32 mouse cellular contexts compared by ENCODE assay signal in genomic region chr19:9039266-9039665, GRCm38 (mm10). TPM values are rescaled to one million over a fixed set of nuclear protein-coding genes. Genes with fewer than 3 reads are reported as not detected.
DNase-seq lines count a peak whose midpoint lies in the region; ATAC-seq and TF ChIP-seq lines count a peak whose summit lies in the region.
"Had no signal": no experiment of that assay in that cellular context is flagged by ENCODE, and none has a peak within 500 bp of the region (broad histone marks: within the 10 kb centered on the region; RNA-seq: fewer than 3 reads in every experiment).

No protein-coding gene starts in this region.

- WGBS in liver, adult 2 months = 49% methylated on average over 4 of the region's 4 CpGs
- 62% methylated on average over 4 of the region's 4 CpGs for WGBS in liver, embryonic 12.5 days (ENCODE audit: insufficient replicate concordance)
- WGBS in intestine, embryonic 15.5 days = 48% methylated on average over 4 of the region's 4 CpGs
- 36% methylated on average over 4 of the region's 4 CpGs for WGBS in intestine, postnatal 0 days

- H3K9me3 ChIP-seq in liver, embryonic 12.5 days (replicated peaks) = no peaks in the 10 kb centered on the region
- no peaks in the 10 kb centered on the region for H3K9me3 ChIP-seq in intestine, embryonic 15.5 days
- H3K9me3 ChIP-seq in intestine, postnatal 0 days (ENCODE audit: control insufficient read depth) = no peaks in the 10 kb centered on the region
- H3K9me3 ChIP-seq: embryonic facial prominence, embryonic 12.5 days; embryonic facial prominence, embryonic 15.5 days; G1E; heart, embryonic 10.5 days; heart, embryonic 13.5 days had no signal

- no peak for ATAC-seq in liver, embryonic 12.5 days
- peak; percentile 43; the same call in 1 of the 2 replicates for ATAC-seq in intestine, embryonic 15.5 days
- ATAC-seq in intestine, postnatal 0 days = peak; percentile 62; the same call in 1 of the 2 replicates
- ATAC-seq: forebrain, embryonic 14.5 days; forebrain, postnatal 0 days; Patski had no signal

- TF ChIP-seq POLR2A in liver, adult 2 months (IDR thresholded peaks at IDR 0.05; ENCODE audit: extremely low read depth, insufficient read depth, low read length) = no peak

- no peaks in the 10 kb centered on the region for H3K27me3 ChIP-seq in liver, adult 2 months (ENCODE audit: control insufficient read depth, insufficient read depth, low read length)
- H3K27me3 ChIP-seq in liver, embryonic 12.5 days (replicated peaks) = no peaks in the 10 kb centered on the region
- H3K27me3 ChIP-seq in intestine, embryonic 15.5 days (replicated peaks) = no peaks in the 10 kb centered on the region
- no peaks in the 10 kb centered on the region for H3K27me3 ChIP-seq in intestine, postnatal 0 days (replicated peaks; ENCODE audit: control insufficient read depth, insufficient read depth, low read length)
- H3K27me3 ChIP-seq: CH12.LX; embryonic facial prominence, embryonic 12.5 days; embryonic facial prominence, embryonic 15.5 days; heart, embryonic 13.5 days; Patski had no signal

- H3K4me2 ChIP-seq in liver, embryonic 12.5 days = no peak overlapping the region
- 0 out of 2 replicates have a peak overlapping the region, but pooled peaks have one; percentile 3 for H3K4me2 ChIP-seq in intestine, embryonic 15.5 days (replicated peaks)
- no peak overlapping the region for H3K4me2 ChIP-seq in intestine, postnatal 0 days (replicated peaks; ENCODE audit: low read depth)
- H3K4me2 ChIP-seq: embryonic facial prominence, embryonic 12.5 days; heart, embryonic 13.5 days; hindbrain, embryonic 14.5 days had no signal

- TF ChIP-seq CTCF in liver, adult 2 months (IDR thresholded peaks at IDR 0.05; ENCODE audit: low read depth, low read length) = no peak
- TF ChIP-seq CTCF in intestine, postnatal 0 days (IDR thresholded peaks at IDR 0.05; ENCODE audit: low read depth) = no peak

- no peaks in the 10 kb centered on the region for H3K79me2 ChIP-seq in liver, adult 2 months (ENCODE audit: control insufficient read depth, insufficient read depth, low read length)

- peak; percentile 54 for DNase-seq in liver, adult 2 months (ENCODE audit: extremely low read depth, low read depth, low spot score)
- DNase-seq in yolk sac, embryonic 10.5 days (ENCODE audit: low spot score) = peak; percentile 67
- DNase-seq in left cerebral cortex, adult 9 months (ENCODE audit: low spot score in 2 of 2) = no peak
- DNase-seq in spleen, postnatal 10 days (ENCODE audit: low spot score in 2 of 2) = no peak
- DNase-seq: adrenal gland, postnatal 10 days; adrenal gland, postnatal 36 days; cerebellum, adult 18-20 months; cerebellum, adult 9-10 months; cerebellum, postnatal 25 days; forebrain, postnatal 0 days; gastrocnemius, postnatal 25 days; heart, adult 2 months; heart, postnatal 14 days; heart, postnatal 4 days had no signal

- no peaks in the 10 kb centered on the region for H3K36me3 ChIP-seq in liver, adult 2 months (ENCODE audit: control insufficient read depth, insufficient read depth, low read length)
- no peaks in the 10 kb centered on the region for H3K36me3 ChIP-seq in liver, embryonic 12.5 days
- no peaks in the 10 kb centered on the region for H3K36me3 ChIP-seq in intestine, embryonic 15.5 days
- no peaks in the 10 kb centered on the region for H3K36me3 ChIP-seq in intestine, postnatal 0 days (ENCODE audit: control insufficient read depth, insufficient read depth)
- H3K36me3 ChIP-seq: embryonic facial prominence, embryonic 12.5 days; embryonic facial prominence, embryonic 15.5 days; G1E; heart, embryonic 10.5 days; heart, embryonic 13.5 days had no signal

- H3K4me3 ChIP-seq in liver, adult 2 months (ENCODE audit: insufficient read depth, low read depth, low read length) = no peak overlapping the region
- H3K4me3 ChIP-seq in liver, embryonic 12.5 days = no peak overlapping the region
- no peak overlapping the region for H3K4me3 ChIP-seq in intestine, embryonic 15.5 days (replicated peaks)
- H3K4me3 ChIP-seq in intestine, postnatal 0 days (ENCODE audit: low read depth, low read length) = no peak overlapping the region
- H3K4me3 ChIP-seq: embryonic facial prominence, embryonic 12.5 days; embryonic facial prominence, embryonic 15.5 days; heart, adult 2 months; heart, embryonic 10.5 days; heart, embryonic 13.5 days had no signal

- no peak overlapping the region for H3K27ac ChIP-seq in liver, adult 2 months (replicated peaks; ENCODE audit: insufficient read depth, low read depth, low read length)
- no peak overlapping the region for H3K27ac ChIP-seq in liver, embryonic 12.5 days
- H3K27ac ChIP-seq in intestine, embryonic 15.5 days = no peak overlapping the region
- peak overlapping the region; percentile 35; the same call in 1 of the 2 replicates for H3K27ac ChIP-seq in intestine, postnatal 0 days (ENCODE audit: low read depth, low read length)
- H3K27ac ChIP-seq: embryonic facial prominence, embryonic 12.5 days; heart, adult 2 months; heart, embryonic 13.5 days; hindbrain, embryonic 14.5 days had no signal

- no peak overlapping the region for H3K9ac ChIP-seq in liver, adult 2 months (ENCODE audit: low read depth, low read length)
- H3K9ac ChIP-seq in liver, embryonic 12.5 days = no peak overlapping the region
- H3K9ac ChIP-seq in intestine, embryonic 15.5 days = no peak overlapping the region
- H3K9ac ChIP-seq in intestine, postnatal 0 days (ENCODE audit: low read depth, low read length) = no peak overlapping the region
- H3K9ac ChIP-seq: embryonic facial prominence, embryonic 12.5 days; embryonic facial prominence, embryonic 15.5 days; forebrain, postnatal 0 days; heart, embryonic 13.5 days; hindbrain, embryonic 14.5 days had no signal

- H3K4me1 ChIP-seq in liver, adult 2 months (ENCODE audit: control insufficient read depth, insufficient read depth, low read length) = no peaks in the 10 kb centered on the region
- peaks cover 28% of the 10 kb centered on the region for H3K4me1 ChIP-seq in liver, embryonic 12.5 days
- H3K4me1 ChIP-seq in intestine, embryonic 15.5 days (replicated peaks) = peaks cover 6% of the 10 kb centered on the region
- peaks cover 6% of the 10 kb centered on the region for H3K4me1 ChIP-seq in intestine, postnatal 0 days (replicated peaks; ENCODE audit: control insufficient read depth, insufficient read depth, low read length)
- H3K4me1 ChIP-seq: embryonic facial prominence, embryonic 12.5 days had no signal

RNA-seq across cellular contexts. Expression of gene Scgb1a1, which starts 48.5 kb away (rescaled TPM):
- total RNA-seq in liver, adult 2 months (2014; rRNA removed) = not detected in 2 replicates
- polyA plus RNA-seq in liver, adult 2 months (2012; rRNA removed) = 1.4 and 1.6 TPM in 2 replicates
- not detected in 2 replicates for polyA plus RNA-seq in liver, embryonic 12.5 days (2016; fragmentation: Nextera tagmentation; extraction: Ambion mirVana)
- polyA plus RNA-seq in intestine, embryonic 15.5 days (2015; fragmentation: Nextera tagmentation; extraction: Ambion mirVana) = not detected in 2 replicates
- not detected in 2 replicates for polyA plus RNA-seq in intestine, postnatal 0 days (2015; fragmentation: Nextera tagmentation; extraction: Ambion mirVana)
- total RNA-seq: adrenal gland, adult 18-20 months; adrenal gland, postnatal 36 days; CH12.LX; common myeloid progenitor, adult 5-6 weeks; forebrain, postnatal 0 days; G1E; gastrocnemius, adult 8-10 months; gastrocnemius, postnatal 25 days; granulocyte monocyte progenitor cell, adult 5-6 weeks; heart, postnatal 4 days had no signal
- polyA plus RNA-seq: embryonic facial prominence, embryonic 12.5 days; forebrain, embryonic 11.5 days; forebrain, embryonic 14.5 days; forebrain, postnatal 0 days; G1E; heart, embryonic 10.5 days; heart, embryonic 13.5 days; hindbrain, embryonic 11.5 days; hindbrain, embryonic 14.5 days; Patski had no signal

RNA-seq across cellular contexts. Expression of gene Ahnak, which starts 50.2 kb away (rescaled TPM):
- total RNA-seq in liver, adult 2 months (2014; rRNA removed) = 10.3 and 10.9 TPM in 2 replicates
- polyA plus RNA-seq in liver, adult 2 months (2012; rRNA removed) = 0.90 and 1.2 TPM in 2 replicates
- 1.8 and 2.0 TPM in 2 replicates for polyA plus RNA-seq in liver, embryonic 12.5 days (2016; fragmentation: Nextera tagmentation; extraction: Ambion mirVana)
- polyA plus RNA-seq in intestine, embryonic 15.5 days (2015; fragmentation: Nextera tagmentation; extraction: Ambion mirVana) = 22.4 and 25.0 TPM in 2 replicates
- 26.2 and 30.1 TPM in 2 replicates for polyA plus RNA-seq in intestine, postnatal 0 days (2015; fragmentation: Nextera tagmentation; extraction: Ambion mirVana)

Comparison
In these comparisons a context has a peak if more than half of its experiments do, and no peak if none do; other contexts are left out.
1. DNase-seq: peak in liver, adult 2 months (single experiment) and yolk sac, embryonic 10.5 days (single experiment); none in left cerebral cortex, adult 9 months (0 of 2) and spleen, postnatal 10 days (0 of 2).